Mouse (Mus musculus) stomach, embryonic 16.5 days (tissue): ENCODE results near the gene Ercc6. TPM values are rescaled to one million over a fixed set of nuclear protein-coding genes. Genes with fewer than 3 reads are reported as not detected.

Experiments
- ATAC-seq: fragments of 200-750 bp; cut with Nextera tagmentation; 2 replicates; pipeline ENCODE4 v1.8.0; 2017; ENCODE audit warnings: moderate number of reproducible peaks, moderate TSS enrichment; ENCODE audit not compliant: insufficient read depth, low FRiP score
- H3K27ac ChIP-seq: fragments of 300-500 bp; sonication (generic); 2 replicates; pipeline ENCODE4 v1.5.1; 2014; ENCODE audit warnings: low read length
- H3K27me3 ChIP-seq: fragments of 300-500 bp; sonication (generic); 2 replicates; pipeline ENCODE4 v1.6.1; 2014; ENCODE audit warnings: low read length, control low read depth, mixed read lengths; ENCODE audit not compliant: control insufficient read depth, insufficient read depth
- H3K36me3 ChIP-seq: fragments of 300-500 bp; sonication (generic); 2 replicates; pipeline ENCODE4 v1.6.1; 2014; ENCODE audit warnings: low read length; ENCODE audit not compliant: control insufficient read depth, insufficient read depth
- H3K4me1 ChIP-seq: fragments of 300-500 bp; sonication (generic); 2 replicates; pipeline ENCODE4 v1.6.1; 2014; ENCODE audit warnings: low read length, control low read depth, mixed read lengths; ENCODE audit not compliant: control insufficient read depth, insufficient read depth
- H3K4me2 ChIP-seq: fragments of 300-500 bp; sonication (generic); 2 replicates; pipeline ENCODE4 v1.6.1; 2014; ENCODE audit warnings: low read depth, low read length, mixed read lengths
- H3K4me3 ChIP-seq: fragments of 300-500 bp; sonication (generic); replicated peaks from 2 replicates; pipeline ENCODE4 v1.5.1; 2014; ENCODE audit warnings: mild to moderate bottlenecking, low read length
- H3K9ac ChIP-seq: fragments of 300-500 bp; sonication (generic); 2 replicates; pipeline ENCODE4 v1.6.1; 2014; ENCODE audit warnings: low read length
- H3K9me3 ChIP-seq: fragments of 300-500 bp; sonication (generic); replicated peaks from 2 replicates; pipeline ENCODE4 v1.6.1; 2016; ENCODE audit warnings: low read length, control low read depth; ENCODE audit not compliant: control insufficient read depth
- WGBS: fragments of 180-500 bp; shearing (Covaris S2); extraction: QIAGEN DNeasy Blood & Tissue Kit; methylation state at CpG from one replicate; pipeline ENCODE4 v1.1.7; 2014; 5-methylcytosine and 5-hydroxymethylcytosine counted together
- polyA plus RNA-seq: library from polyadenylated mRNA; unstranded; fragments of >200 nt; fragmentation: Nextera tagmentation; extraction: Ambion mirVana; gene quantifications from 2 replicates; pipeline ENCODE4 v1.2.1, GENCODE M21; 2015

The Ercc6 gene
- polyA plus RNA-seq, 1 experiment from 2014 or later = 14.7 TPM

DNA sequence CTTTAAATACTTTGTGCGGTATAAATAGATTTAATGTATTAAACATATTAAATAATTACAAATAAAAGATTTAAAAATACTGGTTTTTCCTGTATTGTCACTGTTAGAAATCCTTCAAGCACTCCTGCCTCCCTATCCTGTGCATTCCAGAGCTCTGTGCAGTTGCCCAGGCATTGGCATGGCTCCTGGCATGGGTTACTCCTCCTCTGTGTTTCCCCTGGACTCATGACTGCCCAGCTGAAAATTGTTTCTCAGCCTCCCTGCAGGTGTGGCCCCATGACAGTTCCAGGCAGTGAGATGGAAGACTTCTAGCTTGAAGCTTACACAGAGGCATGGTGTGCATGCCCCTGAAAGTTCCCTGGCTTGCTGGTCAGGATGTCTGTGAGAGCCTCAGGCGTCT is 65.1 kb downstream of the Ercc6 start:
- H3K4me1 ChIP-seq = no peaks in the 10 kb centered on the region
- H3K27ac ChIP-seq = no peak overlapping the region
- H3K4me3 ChIP-seq = no peak overlapping the region
- H3K9me3 ChIP-seq = no peaks in the 10 kb centered on the region
- ATAC-seq = no peak
- no peak overlapping the region for H3K4me2 ChIP-seq
- peaks cover 11% of the 10 kb centered on the region for H3K36me3 ChIP-seq
- 88% methylated on average over 2 of the region's 2 CpGs for WGBS
- no peaks in the 10 kb centered on the region for H3K27me3 ChIP-seq
- H3K9ac ChIP-seq = no peak overlapping the region

DNA sequence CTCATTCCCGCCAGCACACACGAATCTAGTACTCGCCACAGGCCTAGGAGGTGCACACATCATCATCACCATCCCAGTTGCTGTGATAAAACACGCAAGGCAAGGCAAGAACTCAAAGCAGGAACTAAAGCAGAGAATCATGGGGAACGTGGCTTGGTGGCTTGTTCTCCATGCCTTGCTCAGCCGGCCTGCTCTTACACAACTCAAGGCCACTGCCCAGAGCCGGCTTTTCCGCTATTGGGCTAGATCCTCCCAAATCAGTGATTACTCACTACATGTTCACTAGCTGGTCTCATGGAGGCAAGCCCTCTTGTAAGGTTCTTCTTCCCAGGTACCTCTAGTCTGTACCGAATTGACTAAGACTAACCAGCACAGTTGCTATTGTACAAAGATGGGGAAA is 70.4 kb downstream of the Ercc6 start:
- Histone ChIP-seq H3K4me1 (no peaks in the 10 kb centered on the region), H3K27me3 (no peaks in the 10 kb centered on the region), H3K27ac (no peak overlapping the region), H3K4me2 (no peak overlapping the region), H3K9ac (no peak overlapping the region), H3K36me3 (no peaks in the 10 kb centered on the region), H3K4me3 (no peak overlapping the region), H3K9me3 (no peaks in the 10 kb centered on the region)
- no peak for ATAC-seq
- WGBS = 86% methylated on average over 9 of the region's 9 CpGs

- Histone ChIP-seq H3K4me2 (no peak overlapping the region), H3K4me3 (no peak overlapping the region), H3K27ac (no peak overlapping the region), H3K27me3 (no peaks in the 10 kb centered on the region), H3K4me1 (no peaks in the 10 kb centered on the region), H3K9ac (no peak overlapping the region), H3K9me3 (no peaks in the 10 kb centered on the region), H3K36me3 (no peaks in the 10 kb centered on the region)
- ATAC-seq = peak; percentile 21; the same call in 1 of the 2 replicates
- 15% methylated on average over 10 of the region's 10 CpGs for WGBS
Observed at GRCm38 (mm10) chr14:32587013-32587784, 73.9 kb downstream of the Ercc6 start.

DNA sequence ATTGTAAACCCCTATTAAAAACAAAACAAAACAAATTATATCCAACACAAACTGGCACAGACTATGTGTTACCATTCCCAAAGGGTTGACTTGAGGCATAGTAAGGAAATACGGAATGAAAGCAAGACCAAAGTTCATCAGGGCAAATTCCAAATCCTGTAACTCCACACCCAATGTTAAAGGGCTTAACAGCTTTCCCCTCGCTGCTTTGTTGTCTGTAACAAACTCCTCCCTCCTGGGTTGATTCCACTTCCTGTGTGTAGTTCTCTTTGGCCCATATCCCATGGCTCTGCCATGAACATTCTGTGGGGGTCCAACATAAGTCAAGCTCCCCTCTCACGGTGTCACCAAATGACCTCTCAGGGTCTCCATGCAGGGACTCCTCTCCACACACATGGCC is 77.1 kb downstream of the Ercc6 start:
- no peak overlapping the region for H3K4me3 ChIP-seq
- 58% methylated on average over 3 of the region's 3 CpGs for WGBS
- no peaks in the 10 kb centered on the region for H3K36me3 ChIP-seq
- no peak for ATAC-seq
- no peaks in the 10 kb centered on the region for H3K4me1 ChIP-seq
- H3K27me3 ChIP-seq = peaks cover 13% of the 10 kb centered on the region
- H3K9me3 ChIP-seq = no peaks in the 10 kb centered on the region
- no peak overlapping the region for H3K9ac ChIP-seq
- H3K4me2 ChIP-seq = no peak overlapping the region
- no peak overlapping the region for H3K27ac ChIP-seq

DNA sequence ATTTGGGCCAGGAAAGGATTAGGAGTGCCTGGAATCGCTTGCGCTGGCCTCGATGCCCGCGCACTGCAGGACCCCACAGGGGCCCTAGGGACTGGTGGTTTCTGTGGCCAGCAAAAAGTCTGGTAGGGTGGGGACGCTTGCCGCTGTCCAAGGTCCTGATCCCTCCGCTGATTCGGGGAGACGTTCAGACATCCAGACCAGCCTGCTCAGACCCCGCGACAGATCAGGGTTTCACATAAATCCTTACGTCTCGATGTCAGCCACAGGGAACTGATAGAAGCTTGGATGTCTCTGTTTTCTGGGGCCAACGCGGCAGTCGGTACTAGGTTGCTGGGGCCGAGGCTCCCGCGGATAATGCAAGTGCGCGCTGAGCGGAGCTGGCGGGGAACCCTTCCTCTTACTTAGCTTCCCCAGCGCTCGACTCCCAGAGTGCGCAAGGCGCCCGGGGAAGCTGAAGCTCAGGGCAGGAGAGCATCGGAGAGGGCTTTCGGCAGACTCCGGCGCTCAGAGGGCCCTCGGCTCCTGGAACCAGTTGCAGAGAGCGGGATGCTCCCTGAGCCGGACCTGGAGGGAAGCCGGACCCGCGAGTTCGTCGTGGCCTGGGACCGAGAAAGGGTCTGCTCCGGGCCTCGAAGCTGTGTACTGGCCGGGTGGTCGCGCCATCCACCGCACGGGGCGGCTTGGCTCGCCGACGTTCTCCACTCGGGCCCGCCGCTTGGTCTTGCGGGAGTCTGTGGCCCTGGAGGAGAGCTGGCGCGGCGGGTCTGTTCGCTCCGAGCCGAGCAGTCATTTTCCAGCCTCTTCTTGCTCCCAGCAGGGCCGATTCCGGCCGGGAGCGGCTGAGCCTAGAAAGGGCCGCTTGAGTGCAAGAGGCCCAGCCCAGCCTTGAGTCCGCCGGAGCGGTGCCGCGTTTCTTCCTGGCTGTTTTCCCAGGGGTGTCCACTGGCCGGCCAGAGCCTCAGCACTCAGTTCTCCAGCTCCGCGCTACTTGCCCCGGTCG is 84.2 kb downstream of the Ercc6 start:
- ATAC-seq = peak; percentile 58; the same call in 1 of the 2 replicates
- under 1% methylated on average over 78 of the region's 78 CpGs for WGBS
- no peaks in the 10 kb centered on the region for H3K9me3 ChIP-seq

GRCm38 (mm10) chr14:32598437-32599219 is 85.3 kb downstream of the Ercc6 start:
- H3K27me3 ChIP-seq = peaks cover 72% of the 10 kb centered on the region
- H3K9ac ChIP-seq = no peak overlapping the region
- no peak for ATAC-seq
- H3K4me3 ChIP-seq = no peak overlapping the region
- no peak overlapping the region for H3K27ac ChIP-seq
- peaks cover 3% of the 10 kb centered on the region; the same call in 1 of the 2 replicates for H3K4me1 ChIP-seq
- no peak overlapping the region for H3K4me2 ChIP-seq
- H3K36me3 ChIP-seq = no peaks in the 10 kb centered on the region
- 7% methylated on average over 23 of the region's 23 CpGs for WGBS
- H3K9me3 ChIP-seq = no peaks in the 10 kb centered on the region

More for the DNA sequence above, 84.2 kb downstream of the Ercc6 start:
- H3K4me2 ChIP-seq = peak overlapping the region; percentile 39
- H3K27me3 ChIP-seq = peaks cover 70% of the 10 kb centered on the region
- H3K36me3 ChIP-seq = no peaks in the 10 kb centered on the region
- no peak overlapping the region for H3K9ac ChIP-seq
- peaks cover 3% of the 10 kb centered on the region; the same call in 1 of the 2 replicates for H3K4me1 ChIP-seq
- H3K4me3 ChIP-seq = peak overlapping the region; percentile 10
- H3K27ac ChIP-seq = no peak overlapping the region

DNA sequence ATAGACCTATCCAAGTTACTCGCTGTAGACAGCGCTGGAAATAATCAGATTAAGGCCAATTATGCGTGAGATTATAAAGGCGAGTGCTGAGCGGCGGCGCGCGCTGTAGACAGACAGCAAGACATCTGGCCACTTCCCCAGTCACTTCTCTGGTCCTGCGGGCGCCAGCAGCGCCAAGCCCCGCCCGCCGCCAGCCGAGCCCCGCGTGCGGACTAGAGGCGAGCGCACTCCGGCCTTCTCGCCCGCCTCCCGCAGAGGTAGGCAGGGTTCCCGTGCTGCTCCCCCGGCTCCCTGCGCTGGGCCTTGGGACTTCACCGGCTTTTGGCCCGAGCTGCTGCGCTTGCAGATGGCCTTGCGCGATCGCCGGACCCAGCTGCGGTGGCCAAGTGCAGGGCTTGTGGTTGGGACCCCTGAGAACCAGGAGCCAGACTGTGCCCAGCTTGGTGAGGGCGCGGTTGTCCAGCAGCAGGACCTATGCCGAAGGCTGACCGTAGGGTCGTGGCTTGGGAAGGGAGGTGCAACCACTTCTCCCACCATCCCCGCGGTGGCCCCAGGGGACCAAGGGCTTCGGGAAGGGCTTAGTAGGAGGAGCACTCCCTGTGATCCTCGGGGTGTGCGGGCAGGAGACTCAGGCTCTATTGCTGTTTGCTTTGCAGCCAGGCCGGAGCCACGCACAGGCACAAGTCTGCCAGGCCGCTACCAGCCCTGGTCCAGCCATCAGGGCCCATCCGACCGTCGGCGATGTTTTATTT is 86.1 kb downstream of the Ercc6 start, which contains the start of gene Prrxl1:
TSS of gene Prrxl1 (plus strand) at position 118 of the 752 bp plus-strand sequence.
- WGBS = under 1% methylated on average over 53 of the region's 53 CpGs
- peaks cover 76% of the 10 kb centered on the region for H3K27me3 ChIP-seq
- no peak within 1 kb of the TSS for H3K9ac ChIP-seq
- peak within 1 kb of the TSS; percentile 22 for H3K4me3 ChIP-seq
- H3K27ac ChIP-seq = no peak within 1 kb of the TSS
- ATAC-seq = no peak
- H3K9me3 ChIP-seq = no peaks in the 10 kb centered on the region
- peaks cover 3% of the 10 kb centered on the region; the same call in 1 of the 2 replicates for H3K4me1 ChIP-seq
- H3K4me2 ChIP-seq = peak within 1 kb of the TSS; percentile 23
- no peaks in the 10 kb centered on the region for H3K36me3 ChIP-seq

DNA sequence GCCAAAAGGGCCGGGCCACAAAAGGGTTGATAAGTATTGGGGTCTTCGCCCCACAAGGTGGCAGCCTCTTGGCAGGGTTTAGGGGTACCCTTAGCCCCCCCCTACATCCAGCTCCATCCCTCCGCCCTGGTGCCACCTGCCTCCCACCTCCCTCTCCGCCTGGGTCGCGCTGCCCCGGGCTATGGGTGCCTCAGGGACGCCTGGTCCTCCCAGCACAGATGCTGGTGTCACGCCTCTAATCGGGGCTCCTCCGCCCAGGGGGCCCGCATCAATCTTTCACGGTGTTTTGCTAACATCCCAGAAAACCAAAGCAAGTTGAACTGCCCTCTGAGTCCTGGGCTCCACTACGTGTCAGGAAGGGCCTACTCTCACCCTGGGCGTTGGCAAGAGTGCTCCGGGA is 86.8 kb downstream of the Ercc6 start:
- no peak for ATAC-seq
- no peak overlapping the region for H3K4me2 ChIP-seq

More for the DNA sequence above, 86.8 kb downstream of the Ercc6 start:
- WGBS = 6% methylated on average over 16 of the region's 16 CpGs
- Histone ChIP-seq H3K9me3 (no peaks in the 10 kb centered on the region), H3K36me3 (no peaks in the 10 kb centered on the region), H3K9ac (no peak overlapping the region), H3K27ac (no peak overlapping the region), H3K4me3 (no peak overlapping the region), H3K27me3 (peaks cover 69% of the 10 kb centered on the region), H3K4me1 (peaks cover 3% of the 10 kb centered on the region; the same call in 1 of the 2 replicates)
